Mouse (Mus musculus): ENCODE measurements around the gene Slc25a45. TPM values are rescaled to one million over a fixed set of nuclear protein-coding genes. Genes with fewer than 3 reads are reported as not detected.

The Slc25a45 gene
- polyA plus RNA-seq, 1 experiment from 2014 or later: 3.2 TPM

- H3K9me3 ChIP-seq (replicated peaks): no peaks in the 10 kb centered on the region
- no peak overlapping the region for H3K4me3 ChIP-seq
- H3K27ac ChIP-seq: no peak overlapping the region
- no peak for ATAC-seq (replicated peaks; ENCODE audit: insufficient number of reproducible peaks, insufficient read depth, low FRiP score, low read depth)
- no peaks in the 10 kb centered on the region for H3K27me3 ChIP-seq
- H3K9ac ChIP-seq: no peak overlapping the region
- WGBS: 82% methylated on average over 11 of the region's 11 CpGs
- no peaks in the 10 kb centered on the region for H3K36me3 ChIP-seq
- H3K4me2 ChIP-seq: no peak overlapping the region
- peaks cover 48% of the 10 kb centered on the region for H3K4me1 ChIP-seq (replicated peaks)
These were observed 49.4 kb downstream of the Slc25a45 start for GRCm38 (mm10) chr19:5927026-5927425.

GRCm38 (mm10) chr19:5927532-5927931, 49.9 kb downstream of the Slc25a45 start:
- H3K27me3 ChIP-seq: no peaks in the 10 kb centered on the region
- 73% methylated on average over 8 of the region's 8 CpGs for WGBS
- peaks cover 43% of the 10 kb centered on the region for H3K4me1 ChIP-seq (replicated peaks)
- no peak overlapping the region for H3K4me3 ChIP-seq
- no peak for ATAC-seq (replicated peaks; ENCODE audit: insufficient number of reproducible peaks, insufficient read depth, low FRiP score, low read depth)
- no peaks in the 10 kb centered on the region for H3K36me3 ChIP-seq
- no peaks in the 10 kb centered on the region for H3K9me3 ChIP-seq (replicated peaks)
- no peak overlapping the region for H3K4me2 ChIP-seq
- H3K27ac ChIP-seq: no peak overlapping the region
- H3K9ac ChIP-seq: no peak overlapping the region

- H3K36me3 ChIP-seq: no peaks in the 10 kb centered on the region
- H3K27me3 ChIP-seq: no peaks in the 10 kb centered on the region
- H3K9ac ChIP-seq: no peak overlapping the region
- no peak overlapping the region for H3K4me2 ChIP-seq
- H3K9me3 ChIP-seq (replicated peaks): no peaks in the 10 kb centered on the region
- ATAC-seq (replicated peaks; ENCODE audit: insufficient number of reproducible peaks, insufficient read depth, low FRiP score, low read depth): no peak
- no peak overlapping the region for H3K27ac ChIP-seq
- 73% methylated on average over 6 of the region's 6 CpGs for WGBS
- peaks cover 37% of the 10 kb centered on the region for H3K4me1 ChIP-seq (replicated peaks)
- H3K4me3 ChIP-seq: no peak overlapping the region
These were observed 50.5 kb downstream of the Slc25a45 start for GRCm38 (mm10) chr19:5928104-5928503.

GRCm38 (mm10) chr19:5928546-5928945, 50.9 kb downstream of the Slc25a45 start:
- ATAC-seq (replicated peaks; ENCODE audit: insufficient number of reproducible peaks, insufficient read depth, low FRiP score, low read depth): no peak
- Histone ChIP-seq H3K4me1 (replicated peaks) (peaks cover 36% of the 10 kb centered on the region), H3K27me3 (no peaks in the 10 kb centered on the region), H3K4me2 (no peak overlapping the region), H3K9ac (no peak overlapping the region), H3K9me3 (replicated peaks) (no peaks in the 10 kb centered on the region), H3K27ac (no peak overlapping the region), H3K36me3 (no peaks in the 10 kb centered on the region), H3K4me3 (no peak overlapping the region)
- 59% methylated on average over 3 of the region's 3 CpGs for WGBS

- Histone ChIP-seq H3K4me2 (no peak overlapping the region), H3K27ac (peak overlapping the region; percentile 68)
- WGBS: 49% methylated on average over 14 of the region's 14 CpGs
These were observed 52.3 kb downstream of the Slc25a45 start for GRCm38 (mm10) chr19:5929634-5930596.

GRCm38 (mm10) chr19:5935266-5935665, 57.7 kb downstream of the Slc25a45 start:
- H3K9me3 ChIP-seq (replicated peaks): no peaks in the 10 kb centered on the region
- H3K4me3 ChIP-seq: no peak overlapping the region
- H3K27me3 ChIP-seq: no peaks in the 10 kb centered on the region
- H3K9ac ChIP-seq: no peak overlapping the region
- 0 out of 2 replicates have a peak overlapping the region, but pooled peaks have one; percentile 25 for H3K4me2 ChIP-seq
- WGBS: 11% methylated on average over 3 of the region's 3 CpGs
- peak; percentile 83 for ATAC-seq (replicated peaks; ENCODE audit: insufficient number of reproducible peaks, insufficient read depth, low FRiP score, low read depth)
- H3K36me3 ChIP-seq: 0 out of 2 replicates have a peak, but pooled peaks cover 4% of the 10 kb centered on the region
- H3K27ac ChIP-seq: peak overlapping the region; percentile 67
- H3K4me1 ChIP-seq (replicated peaks): peaks cover 42% of the 10 kb centered on the region

More at GRCm38 (mm10) chr19:5929634-5930596, 52.3 kb downstream of the Slc25a45 start:
- H3K9ac ChIP-seq: no peak overlapping the region
- H3K4me3 ChIP-seq: no peak overlapping the region
- H3K4me1 ChIP-seq (replicated peaks): peaks cover 36% of the 10 kb centered on the region
- H3K36me3 ChIP-seq: no peaks in the 10 kb centered on the region
- no peak; the same call in 1 of the 2 replicates for ATAC-seq (replicated peaks; ENCODE audit: insufficient number of reproducible peaks, insufficient read depth, low FRiP score, low read depth)
- H3K9me3 ChIP-seq (replicated peaks): no peaks in the 10 kb centered on the region
- H3K27me3 ChIP-seq: no peaks in the 10 kb centered on the region

Other genes with a start within 250 kb of the Slc25a45 start
- gene Rela, start 240.3 kb upstream of the Slc25a45 start, polyA plus RNA-seq (2015; fragmentation: Nextera tagmentation; extraction: Ambion mirVana): 33.2 and 46.7 TPM in 2 replicates
- gene Sipa1, start 214.1 kb upstream of the Slc25a45 start, polyA plus RNA-seq (2015; fragmentation: Nextera tagmentation; extraction: Ambion mirVana): 20.6 and 33.5 TPM in 2 replicates
- gene Map3k11, start 189.1 kb upstream of the Slc25a45 start, polyA plus RNA-seq (2015; fragmentation: Nextera tagmentation; extraction: Ambion mirVana): 23.7 and 29.6 TPM in 2 replicates
- 8.9 and 14.2 TPM in 2 replicates for gene Pcnx3, start 188.9 kb upstream of the Slc25a45 start, polyA plus RNA-seq (2015; fragmentation: Nextera tagmentation; extraction: Ambion mirVana)
- gene Kcnk7, start 173.4 kb upstream of the Slc25a45 start, polyA plus RNA-seq (2015; fragmentation: Nextera tagmentation; extraction: Ambion mirVana): 0.40 TPM in 1 of 2 replicates, not detected in the other
- 82.6 and 84.3 TPM in 2 replicates for gene Ehbp1l1, start 151.5 kb upstream of the Slc25a45 start, polyA plus RNA-seq (2015; fragmentation: Nextera tagmentation; extraction: Ambion mirVana)
- gene Fam89b, start 148.2 kb upstream of the Slc25a45 start, polyA plus RNA-seq (2015; fragmentation: Nextera tagmentation; extraction: Ambion mirVana): 68.1 and 82.4 TPM in 2 replicates
- gene Ltbp3, start 136.9 kb upstream of the Slc25a45 start, polyA plus RNA-seq (2015; fragmentation: Nextera tagmentation; extraction: Ambion mirVana): 26.6 and 43.3 TPM in 2 replicates
- gene Scyl1, start 106.4 kb upstream of the Slc25a45 start, polyA plus RNA-seq (2015; fragmentation: Nextera tagmentation; extraction: Ambion mirVana): 53.5 and 65.9 TPM in 2 replicates
- 25.1 and 35.1 TPM in 2 replicates for gene Frmd8, start 2.5 kb upstream of the Slc25a45 start, polyA plus RNA-seq (2015; fragmentation: Nextera tagmentation; extraction: Ambion mirVana)
- gene Tigd3, start 16.3 kb downstream of the Slc25a45 start, polyA plus RNA-seq (2015; fragmentation: Nextera tagmentation; extraction: Ambion mirVana): 1.2 and 2.0 TPM in 2 replicates
- 81.9 and 106 TPM in 2 replicates for gene Dpf2, start 35.2 kb downstream of the Slc25a45 start, polyA plus RNA-seq (2015; fragmentation: Nextera tagmentation; extraction: Ambion mirVana)
- gene Cdc42ep2, start 47.0 kb downstream of the Slc25a45 start, polyA plus RNA-seq (2015; fragmentation: Nextera tagmentation; extraction: Ambion mirVana): 10.4 and 13.0 TPM in 2 replicates
- 35.8 and 48.9 TPM in 2 replicates for gene Pola2, start 86.4 kb downstream of the Slc25a45 start, polyA plus RNA-seq (2015; fragmentation: Nextera tagmentation; extraction: Ambion mirVana)
- gene Slc22a20, start 108.3 kb downstream of the Slc25a45 start, polyA plus RNA-seq (2015; fragmentation: Nextera tagmentation; extraction: Ambion mirVana): not detected in 2 replicates
- gene Capn1, start 138.1 kb downstream of the Slc25a45 start, polyA plus RNA-seq (2015; fragmentation: Nextera tagmentation; extraction: Ambion mirVana): 6.6 and 10.0 TPM in 2 replicates
- 14.5 and 19.2 TPM in 2 replicates for gene Syvn1, start 168.8 kb downstream of the Slc25a45 start, polyA plus RNA-seq (2015; fragmentation: Nextera tagmentation; extraction: Ambion mirVana)
- 54.5 and 55.3 TPM in 2 replicates for gene Mrpl49, start 180.0 kb downstream of the Slc25a45 start, polyA plus RNA-seq (2015; fragmentation: Nextera tagmentation; extraction: Ambion mirVana)
- gene Fau, start 180.0 kb downstream of the Slc25a45 start, polyA plus RNA-seq (2015; fragmentation: Nextera tagmentation; extraction: Ambion mirVana): 434 and 453 TPM in 2 replicates
- 19.3 and 25.6 TPM in 2 replicates for gene Znhit2, start 183.4 kb downstream of the Slc25a45 start, polyA plus RNA-seq (2015; fragmentation: Nextera tagmentation; extraction: Ambion mirVana)
- 5.4 and 11.3 TPM in 2 replicates for gene Tm7sf2, start 190.6 kb downstream of the Slc25a45 start, polyA plus RNA-seq (2015; fragmentation: Nextera tagmentation; extraction: Ambion mirVana)
- 35.6 and 51.9 TPM in 2 replicates for gene Vps51, start 199.4 kb downstream of the Slc25a45 start, polyA plus RNA-seq (2015; fragmentation: Nextera tagmentation; extraction: Ambion mirVana)
- gene Tmem262, start 202.2 kb downstream of the Slc25a45 start, polyA plus RNA-seq (2015; fragmentation: Nextera tagmentation; extraction: Ambion mirVana): not detected in 2 replicates
- gene Gm28374, start 204.4 kb downstream of the Slc25a45 start, polyA plus RNA-seq (2015; fragmentation: Nextera tagmentation; extraction: Ambion mirVana): 0.48 and 1.3 TPM in 2 replicates
- 39.1 and 53.1 TPM in 2 replicates for gene Zfpl1, start 207.1 kb downstream of the Slc25a45 start, polyA plus RNA-seq (2015; fragmentation: Nextera tagmentation; extraction: Ambion mirVana)
- 19.6 and 27.2 TPM in 2 replicates for gene Cdca5, start 207.2 kb downstream of the Slc25a45 start, polyA plus RNA-seq (2015; fragmentation: Nextera tagmentation; extraction: Ambion mirVana)
- 0.20 and 0.38 TPM in 2 replicates for gene AC131692.1, start 216.6 kb downstream of the Slc25a45 start, polyA plus RNA-seq (2015; fragmentation: Nextera tagmentation; extraction: Ambion mirVana)
- 0.21 and 0.36 TPM in 2 replicates for gene Naaladl1, start 228.0 kb downstream of the Slc25a45 start, polyA plus RNA-seq (2015; fragmentation: Nextera tagmentation; extraction: Ambion mirVana)
- 28.1 and 38.1 TPM in 2 replicates for gene Sac3d1, start 240.8 kb downstream of the Slc25a45 start, polyA plus RNA-seq (2015; fragmentation: Nextera tagmentation; extraction: Ambion mirVana)

All from heart, embryonic 15.5 days (tissue).